Mouse (Mus musculus): ENCODE results near the gene Olfr1137. TPM values are rescaled to one million over a fixed set of nuclear protein-coding genes. Genes with fewer than 3 reads are reported as not detected.

Gene Olfr1137
- polyA plus RNA-seq (2012; rRNA removed) = not detected in 2 replicates

- no peaks in the 10 kb centered on the region for H3K4me1 ChIP-seq (ENCODE audit: control insufficient read depth, insufficient read depth, insufficient read length, low read length)
- H3K27ac ChIP-seq (ENCODE audit: insufficient read depth, low read depth, low read length) = no peak within 1 kb of the TSS
- H3K27me3 ChIP-seq (ENCODE audit: control insufficient read depth, insufficient read depth, low read length) = no peaks in the 10 kb centered on the region
- no peak for TF ChIP-seq CTCF (IDR thresholded peaks at IDR 0.05; ENCODE audit: extremely low read depth, insufficient read length, insufficient replicate concordance, low read depth, low read length)
- no peak for TF ChIP-seq POLR2A (IDR thresholded peaks at IDR 0.05; ENCODE audit: low read depth, low read length)
- no peak within 1 kb of the TSS for H3K4me3 ChIP-seq (ENCODE audit: low read depth, low read length)
- no peaks in the 10 kb centered on the region for H3K36me3 ChIP-seq (ENCODE audit: control insufficient read depth, insufficient read depth, low read length)
Observed at GRCm38 (mm10) chr2:87713079-87713478, at the start of gene Olfr1137. TSS of gene Olfr1137 (minus strand) at chr2:87713179.

GRCm38 (mm10) chr2:87753891-87754290 is 40.9 kb upstream of the Olfr1137 start, which contains the start of gene Olfr1141:
TSS of gene Olfr1141 (minus strand) at chr2:87753991.
- H3K4me1 ChIP-seq (ENCODE audit: control insufficient read depth, insufficient read depth, insufficient read length, low read length) = no peaks in the 10 kb centered on the region

GRCm38 (mm10) chr2:87743452-87743851 is 30.5 kb upstream of the Olfr1137 start, which contains the start of gene Olfr1140:
TSS of gene Olfr1140 (plus strand) at chr2:87743752.
- 65% methylated on average over 3 of the region's 3 CpGs for WGBS
- no peaks in the 10 kb centered on the region for H3K27me3 ChIP-seq (ENCODE audit: control insufficient read depth, insufficient read depth, low read length)
- TF ChIP-seq POLR2A (IDR thresholded peaks at IDR 0.05; ENCODE audit: low read depth, low read length) (no peak), CTCF (IDR thresholded peaks at IDR 0.05; ENCODE audit: extremely low read depth, insufficient read length, insufficient replicate concordance, low read depth, low read length) (no peak)
- no peaks in the 10 kb centered on the region for H3K4me1 ChIP-seq (ENCODE audit: control insufficient read depth, insufficient read depth, insufficient read length, low read length)
- H3K36me3 ChIP-seq (ENCODE audit: control insufficient read depth, insufficient read depth, low read length) = no peaks in the 10 kb centered on the region
- H3K4me3 ChIP-seq (ENCODE audit: low read depth, low read length) = no peak within 1 kb of the TSS
- no peak within 1 kb of the TSS for H3K27ac ChIP-seq (ENCODE audit: insufficient read depth, low read depth, low read length)

More at GRCm38 (mm10) chr2:87753891-87754290, 40.9 kb upstream of the Olfr1137 start, which contains the start of gene Olfr1141:
- H3K27ac ChIP-seq (ENCODE audit: insufficient read depth, low read depth, low read length) = no peak within 1 kb of the TSS
- H3K27me3 ChIP-seq (ENCODE audit: control insufficient read depth, insufficient read depth, low read length) = no peaks in the 10 kb centered on the region
- no peak within 1 kb of the TSS for H3K4me3 ChIP-seq (ENCODE audit: low read depth, low read length)
- WGBS = 78% methylated on average over 1 of the region's 1 CpGs
- TF ChIP-seq POLR2A (IDR thresholded peaks at IDR 0.05; ENCODE audit: low read depth, low read length) = no peak
- TF ChIP-seq CTCF (IDR thresholded peaks at IDR 0.05; ENCODE audit: extremely low read depth, insufficient read length, insufficient replicate concordance, low read depth, low read length) = no peak
- no peaks in the 10 kb centered on the region for H3K36me3 ChIP-seq (ENCODE audit: control insufficient read depth, insufficient read depth, low read length)

- no peaks in the 10 kb centered on the region for H3K36me3 ChIP-seq (ENCODE audit: control insufficient read depth, insufficient read depth, low read length)
- 74% methylated on average over 1 of the region's 1 CpGs for WGBS
- TF ChIP-seq CTCF (IDR thresholded peaks at IDR 0.05; ENCODE audit: extremely low read depth, insufficient read length, insufficient replicate concordance, low read depth, low read length) = no peak
- TF ChIP-seq POLR2A (IDR thresholded peaks at IDR 0.05; ENCODE audit: low read depth, low read length) = no peak
- no peak within 1 kb of the TSS for H3K4me3 ChIP-seq (ENCODE audit: low read depth, low read length)
- no peaks in the 10 kb centered on the region for H3K27me3 ChIP-seq (ENCODE audit: control insufficient read depth, insufficient read depth, low read length)
- no peaks in the 10 kb centered on the region for H3K4me1 ChIP-seq (ENCODE audit: control insufficient read depth, insufficient read depth, insufficient read length, low read length)
- no peak within 1 kb of the TSS for H3K27ac ChIP-seq (ENCODE audit: insufficient read depth, low read depth, low read length)
Observed at GRCm38 (mm10) chr2:87739878-87740277, 26.9 kb upstream of the Olfr1137 start, which contains the start of gene Olfr1138. TSS of gene Olfr1138 (minus strand) at chr2:87739978.

GRCm38 (mm10) chr2:87693847-87694246 is 19.1 kb downstream of the Olfr1137 start, which contains the start of gene Olfr1136:
TSS of gene Olfr1136 (minus strand) at chr2:87693947.
- Histone ChIP-seq H3K4me1 (ENCODE audit: control insufficient read depth, insufficient read depth, insufficient read length, low read length) (no peaks in the 10 kb centered on the region), H3K36me3 (ENCODE audit: control insufficient read depth, insufficient read depth, low read length) (no peaks in the 10 kb centered on the region), H3K4me3 (ENCODE audit: low read depth, low read length) (no peak within 1 kb of the TSS), H3K27me3 (ENCODE audit: control insufficient read depth, insufficient read depth, low read length) (no peaks in the 10 kb centered on the region), H3K27ac (ENCODE audit: insufficient read depth, low read depth, low read length) (no peak within 1 kb of the TSS)
- TF ChIP-seq CTCF (IDR thresholded peaks at IDR 0.05; ENCODE audit: extremely low read depth, insufficient read length, insufficient replicate concordance, low read depth, low read length) (no peak), POLR2A (IDR thresholded peaks at IDR 0.05; ENCODE audit: low read depth, low read length) (no peak)

GRCm38 (mm10) chr2:87673564-87673963 is 39.4 kb downstream of the Olfr1137 start, which contains the start of gene Olfr1135:
TSS of gene Olfr1135 (minus strand) at chr2:87673664.
- no peaks in the 10 kb centered on the region for H3K27me3 ChIP-seq (ENCODE audit: control insufficient read depth, insufficient read depth, low read length)
- H3K4me1 ChIP-seq (ENCODE audit: control insufficient read depth, insufficient read depth, insufficient read length, low read length) = no peaks in the 10 kb centered on the region
- H3K27ac ChIP-seq (ENCODE audit: insufficient read depth, low read depth, low read length) = no peak within 1 kb of the TSS
- no peak for TF ChIP-seq POLR2A (IDR thresholded peaks at IDR 0.05; ENCODE audit: low read depth, low read length)
- TF ChIP-seq CTCF (IDR thresholded peaks at IDR 0.05; ENCODE audit: extremely low read depth, insufficient read length, insufficient replicate concordance, low read depth, low read length) = no peak
- 12% methylated on average over 1 of the region's 1 CpGs for WGBS
- H3K36me3 ChIP-seq (ENCODE audit: control insufficient read depth, insufficient read depth, low read length) = no peaks in the 10 kb centered on the region
- no peak within 1 kb of the TSS for H3K4me3 ChIP-seq (ENCODE audit: low read depth, low read length)

Other genes starting within 250 kb of the Olfr1137 start
- gene Pramel7, start 216.1 kb downstream of the Olfr1137 start, polyA plus RNA-seq (2012; rRNA removed) = not detected in 2 replicates
- not detected in 2 replicates for gene Pramel6, start 206.6 kb downstream of the Olfr1137 start, polyA plus RNA-seq (2012; rRNA removed)
- not detected in 2 replicates for gene Olfr153, start 181.4 kb downstream of the Olfr1137 start, polyA plus RNA-seq (2012; rRNA removed)
- gene Olfr1128, start 167.6 kb downstream of the Olfr1137 start, polyA plus RNA-seq (2012; rRNA removed) = not detected in 2 replicates
- not detected in 2 replicates for gene Olfr1129, start 139.3 kb downstream of the Olfr1137 start, polyA plus RNA-seq (2012; rRNA removed)
- gene Olfr1130, start 107.0 kb downstream of the Olfr1137 start, polyA plus RNA-seq (2012; rRNA removed) = not detected in 2 replicates
- not detected in 2 replicates for gene Olfr1131, start 86.1 kb downstream of the Olfr1137 start, polyA plus RNA-seq (2012; rRNA removed)
- gene Olfr1132, start 75.6 kb downstream of the Olfr1137 start, polyA plus RNA-seq (2012; rRNA removed) = not detected in 2 replicates
- gene Olfr1133, start 65.8 kb downstream of the Olfr1137 start, polyA plus RNA-seq (2012; rRNA removed) = not detected in 2 replicates
- not detected in 2 replicates for gene Olfr1134, start 54.7 kb downstream of the Olfr1137 start, polyA plus RNA-seq (2012; rRNA removed)
- not detected in 2 replicates for gene Olfr1135, start 39.5 kb downstream of the Olfr1137 start, polyA plus RNA-seq (2012; rRNA removed)
- gene Olfr1136, start 19.2 kb downstream of the Olfr1137 start, polyA plus RNA-seq (2012; rRNA removed) = not detected in 2 replicates
- gene Olfr1138, start 26.8 kb upstream of the Olfr1137 start, polyA plus RNA-seq (2012; rRNA removed) = not detected in 2 replicates
- not detected in 2 replicates for gene Olfr1140, start 30.6 kb upstream of the Olfr1137 start, polyA plus RNA-seq (2012; rRNA removed)
- gene Olfr1141, start 40.8 kb upstream of the Olfr1137 start, polyA plus RNA-seq (2012; rRNA removed) = not detected in 2 replicates
- not detected in 2 replicates for gene Olfr152, start 66.3 kb upstream of the Olfr1137 start, polyA plus RNA-seq (2012; rRNA removed)
- gene Olfr1143, start 87.4 kb upstream of the Olfr1137 start, polyA plus RNA-seq (2012; rRNA removed) = not detected in 2 replicates
- not detected in 2 replicates for gene Olfr1145, start 96.6 kb upstream of the Olfr1137 start, polyA plus RNA-seq (2012; rRNA removed)
- gene Olfr1148, start 117.4 kb upstream of the Olfr1137 start, polyA plus RNA-seq (2012; rRNA removed) = not detected in 2 replicates
- not detected in 2 replicates for gene Olfr1150-ps1, start 130.8 kb upstream of the Olfr1137 start, polyA plus RNA-seq (2012; rRNA removed)
- gene Olfr1151, start 142.7 kb upstream of the Olfr1137 start, polyA plus RNA-seq (2012; rRNA removed) = not detected in 2 replicates
- gene Olfr1152, start 153.3 kb upstream of the Olfr1137 start, polyA plus RNA-seq (2012; rRNA removed) = not detected in 2 replicates
- gene Olfr1153, start 181.8 kb upstream of the Olfr1137 start, polyA plus RNA-seq (2012; rRNA removed) = not detected in 2 replicates
- not detected in 2 replicates for gene Olfr1154, start 192.0 kb upstream of the Olfr1137 start, polyA plus RNA-seq (2012; rRNA removed)
- not detected in 2 replicates for gene Olfr1155, start 232.0 kb upstream of the Olfr1137 start, polyA plus RNA-seq (2012; rRNA removed)
- gene Olfr1156, start 239.9 kb upstream of the Olfr1137 start, polyA plus RNA-seq (2012; rRNA removed) = not detected in 2 replicates